Comparison of ENCODE assay signal across 8 mouse cellular contexts in the genomic region with DNA sequence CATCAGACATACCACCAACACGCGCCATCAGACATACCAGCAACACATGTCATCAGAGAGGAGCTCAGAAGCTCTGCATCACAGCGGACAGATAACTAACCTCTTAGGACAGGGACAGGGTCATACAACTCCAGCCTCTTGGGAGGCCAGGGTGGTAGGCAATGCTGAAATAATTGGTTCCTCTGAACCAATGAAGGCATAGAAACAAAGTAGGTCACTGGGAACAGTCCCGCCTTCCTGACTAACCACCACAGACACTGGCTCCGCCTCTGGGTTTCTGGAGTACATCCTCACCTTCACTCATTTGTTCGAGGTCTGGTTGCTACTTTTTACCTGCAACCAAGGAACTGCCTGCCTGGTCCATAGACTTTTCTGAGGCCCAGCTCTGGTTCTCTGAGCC.
DNase-seq lines count a peak whose midpoint lies in the region; ATAC-seq and TF ChIP-seq lines count a peak whose summit lies in the region.

No protein-coding gene starts in this region.

- no peak for TF ChIP-seq CTCF in thymus, adult 2 months (IDR thresholded peaks at IDR 0.05; ENCODE audit: borderline replicate concordance, control insufficient read depth, extremely low read depth, insufficient read depth, low read length, poor library complexity)
- TF ChIP-seq CTCF in intestine, postnatal 0 days (IDR thresholded peaks at IDR 0.05; ENCODE audit: low read depth), result no peak

- 0 out of 2 replicates have a peak overlapping the region, but pooled peaks have one; percentile 48 for H3K27ac ChIP-seq in heart, embryonic 12.5 days (ENCODE audit: poor library complexity, severe bottlenecking)
- H3K27ac ChIP-seq in thymus, adult 2 months (ENCODE audit: control insufficient read depth, insufficient read depth, low read length), result peak overlapping the region; percentile 22; the same call in 1 of the 2 replicates
- peak overlapping the region; percentile 79; the same call in 1 of the 2 replicates for H3K27ac ChIP-seq in intestine, postnatal 0 days (ENCODE audit: low read depth, low read length)
- H3K27ac ChIP-seq in stomach, embryonic 16.5 days (ENCODE audit: low read length), result peak overlapping the region; percentile 96

- peaks cover 19% of the 10 kb centered on the region; the same call in 1 of the 2 replicates for H3K4me1 ChIP-seq in heart, embryonic 12.5 days (replicated peaks)
- peaks cover 28% of the 10 kb centered on the region for H3K4me1 ChIP-seq in thymus, adult 2 months (replicated peaks; ENCODE audit: control insufficient read depth, insufficient read depth, low read length)
- H3K4me1 ChIP-seq in intestine, postnatal 0 days (replicated peaks; ENCODE audit: control insufficient read depth, insufficient read depth, low read length), result peaks cover 6% of the 10 kb centered on the region; the same call in 1 of the 2 replicates
- peaks cover 35% of the 10 kb centered on the region for H3K4me1 ChIP-seq in stomach, embryonic 16.5 days (ENCODE audit: control insufficient read depth, insufficient read depth, low read length)

- ATAC-seq in heart, embryonic 12.5 days (ENCODE audit: insufficient number of reproducible peaks, low FRiP score), result no peak
- ATAC-seq in intestine, postnatal 0 days, result no peak
- no peak for ATAC-seq in stomach, embryonic 16.5 days (ENCODE audit: insufficient read depth, low FRiP score)
- ATAC-seq in megakaryocyte progenitor cell, adult 5-6 weeks (replicated peaks; ENCODE audit: poor library complexity), result no peak

- H3K9me3 ChIP-seq in heart, embryonic 12.5 days (replicated peaks), result 0 out of 2 replicates have a peak, but pooled peaks cover 4% of the 10 kb centered on the region
- H3K9me3 ChIP-seq in intestine, postnatal 0 days (ENCODE audit: control insufficient read depth), result no peaks in the 10 kb centered on the region
- no peaks in the 10 kb centered on the region for H3K9me3 ChIP-seq in stomach, embryonic 16.5 days (replicated peaks; ENCODE audit: control insufficient read depth, low read length)

- TF ChIP-seq POLR2A in thymus, adult 2 months (IDR thresholded peaks at IDR 0.05; ENCODE audit: control insufficient read depth, extremely low read depth, insufficient read depth, low read length, poor library complexity), result no peak

- H3K4me3 ChIP-seq in heart, embryonic 12.5 days, result no peak overlapping the region
- H3K4me3 ChIP-seq in thymus, adult 2 months (ENCODE audit: control insufficient read depth, insufficient read depth, low read length), result no peak overlapping the region
- no peak overlapping the region for H3K4me3 ChIP-seq in intestine, postnatal 0 days (ENCODE audit: low read depth, low read length)
- H3K4me3 ChIP-seq in stomach, embryonic 16.5 days (replicated peaks; ENCODE audit: low read length), result no peak overlapping the region

- intact Hi-C loops in heart, postnatal 36 days (cut with DNase I), result no loop called here

- H3K9ac ChIP-seq in heart, embryonic 12.5 days, result no peak overlapping the region
- no peak overlapping the region for H3K9ac ChIP-seq in intestine, postnatal 0 days (ENCODE audit: low read depth, low read length)
- H3K9ac ChIP-seq in stomach, embryonic 16.5 days (ENCODE audit: low read length), result no peak overlapping the region

- DNase-seq in heart, postnatal 36 days, result no peak
- DNase-seq in thymus, adult 2 months, result no peak
- no peak for DNase-seq in thymus, adult 18-20 months
- no peak for DNase-seq in right cerebral cortex, postnatal 36 days (ENCODE audit: low spot score in 2 of 2)

- H3K36me3 ChIP-seq in heart, embryonic 12.5 days, result no peaks in the 10 kb centered on the region
- no peaks in the 10 kb centered on the region for H3K36me3 ChIP-seq in thymus, adult 2 months (ENCODE audit: control insufficient read depth, insufficient read depth, low read length)
- H3K36me3 ChIP-seq in intestine, postnatal 0 days (ENCODE audit: control insufficient read depth, insufficient read depth), result peaks cover 4% of the 10 kb centered on the region; the same call in 1 of the 2 replicates
- H3K36me3 ChIP-seq in stomach, embryonic 16.5 days (ENCODE audit: control insufficient read depth, insufficient read depth, low read length), result no peaks in the 10 kb centered on the region

- peaks cover 98% of the 10 kb centered on the region for H3K27me3 ChIP-seq in heart, embryonic 12.5 days (replicated peaks)
- no peaks in the 10 kb centered on the region for H3K27me3 ChIP-seq in thymus, adult 2 months (ENCODE audit: control insufficient read depth, insufficient read depth, low read length)
- H3K27me3 ChIP-seq in intestine, postnatal 0 days (replicated peaks; ENCODE audit: control insufficient read depth, insufficient read depth, low read length), result no peaks in the 10 kb centered on the region
- no peaks in the 10 kb centered on the region for H3K27me3 ChIP-seq in stomach, embryonic 16.5 days (ENCODE audit: control insufficient read depth, insufficient read depth, low read length)

- WGBS in heart, embryonic 12.5 days, result 75% methylated on average over 6 of the region's 6 CpGs
- 77% methylated on average over 6 of the region's 6 CpGs for WGBS in thymus, adult 2 months
- 82% methylated on average over 6 of the region's 6 CpGs for WGBS in intestine, postnatal 0 days
- WGBS in stomach, embryonic 16.5 days, result 81% methylated on average over 6 of the region's 6 CpGs

- H3K4me2 ChIP-seq in heart, embryonic 12.5 days, result no peak overlapping the region
- no peak overlapping the region for H3K4me2 ChIP-seq in intestine, postnatal 0 days (replicated peaks; ENCODE audit: low read depth)
- H3K4me2 ChIP-seq in stomach, embryonic 16.5 days (ENCODE audit: low read depth, low read length), result no peak overlapping the region

Comparison
In these comparisons a context has a peak if more than half of its experiments do, and no peak if none do; other contexts are left out.
1. H3K27ac ChIP-seq: peak in every context shown above with its lines; median percentile 96 in stomach, embryonic 16.5 days; 79 in intestine, postnatal 0 days; 48 in heart, embryonic 12.5 days; 22 in thymus, adult 2 months.